Mouse (Mus musculus): Measurements from ENCODE around the gene Mbtps1. TPM values are rescaled to one million over a fixed set of nuclear protein-coding genes. Genes with fewer than 3 reads are reported as not detected.

The Mbtps1 gene
- 65.0 TPM for polyA plus RNA-seq (2017; shearing (Covaris generic))

GRCm38 (mm10) chr8:119558603-119559401, at the start of gene Mbtps1:
TSS of gene Mbtps1 (minus strand) at chr8:119558735.

DNA sequence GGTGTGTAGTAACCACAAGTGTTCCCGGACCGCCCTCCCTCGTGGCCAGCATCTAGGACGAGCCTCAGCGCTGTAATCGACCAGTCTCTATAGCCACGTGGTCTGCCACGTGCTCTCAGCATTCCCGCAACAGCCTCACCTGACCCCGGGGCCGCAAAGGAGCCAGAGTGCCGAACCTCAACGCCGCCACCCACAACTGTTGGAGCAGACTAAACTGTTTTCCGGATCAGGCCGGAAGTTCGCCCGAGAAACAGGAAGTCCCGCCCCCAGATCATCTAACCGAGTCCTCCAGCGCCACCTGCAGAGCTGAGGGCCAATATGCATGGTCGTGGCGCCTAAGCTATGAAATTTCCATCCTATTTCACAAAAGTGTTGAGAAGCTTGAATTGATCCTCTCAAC, 46.5 kb upstream of the Mbtps1 start, which contains the start of gene Taf1c:
TSS of gene Taf1c (minus strand) at position 227 of the 400 bp plus-strand sequence.

GRCm38 (mm10) chr8:119574437-119575365, 16.2 kb upstream of the Mbtps1 start, which contains the start of the genes Hsdl1 and Dnaaf1:
TSS of gene Hsdl1 (minus strand) at chr8:119575183.
TSS of gene Dnaaf1 (plus strand) at chr8:119575235.

DNA sequence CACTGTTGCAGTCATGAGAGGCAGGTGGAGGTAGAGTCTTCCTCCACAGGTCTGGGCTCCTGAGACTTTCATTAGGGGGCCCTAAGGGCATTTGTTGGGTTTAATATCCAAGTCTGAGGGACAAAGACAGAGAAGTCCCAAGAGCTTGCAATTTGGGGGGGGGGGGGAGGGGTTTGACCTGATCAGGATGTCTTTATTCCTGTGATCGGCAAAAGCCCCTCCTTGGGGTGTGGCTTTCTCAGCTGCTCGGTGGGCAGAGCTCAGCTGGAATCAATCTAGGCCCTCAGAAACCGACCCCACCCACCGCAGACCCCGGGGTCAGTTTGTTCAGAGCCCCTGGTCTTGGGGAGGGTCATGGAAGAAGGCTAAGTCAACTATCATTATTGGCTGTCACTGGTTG, 56.9 kb downstream of the Mbtps1 start, which contains the start of gene Slc38a8:
TSS of gene Slc38a8 (minus strand) at position 101 of the 400 bp plus-strand sequence.

Other genes starting within 250 kb of the Mbtps1 start
- gene Hsbp1, start 214.2 kb downstream of the Mbtps1 start, polyA plus RNA-seq (2017; shearing (Covaris generic)) = 76.1 TPM
- gene Mlycd, start 163.9 kb downstream of the Mbtps1 start, polyA plus RNA-seq (2017; shearing (Covaris generic)) = 16.8 TPM
- 7.0 TPM for gene Osgin1, start 124.6 kb downstream of the Mbtps1 start, polyA plus RNA-seq (2017; shearing (Covaris generic))
- gene Necab2, start 112.0 kb downstream of the Mbtps1 start, polyA plus RNA-seq (2017; shearing (Covaris generic)) = not detected
- not detected for gene Slc38a8, start 57.0 kb downstream of the Mbtps1 start, polyA plus RNA-seq (2017; shearing (Covaris generic))
- gene Hsdl1, start 16.4 kb upstream of the Mbtps1 start, polyA plus RNA-seq (2017; shearing (Covaris generic)) = 60.7 TPM
- gene Dnaaf1, start 16.5 kb upstream of the Mbtps1 start, polyA plus RNA-seq (2017; shearing (Covaris generic)) = not detected
- gene Taf1c, start 46.5 kb upstream of the Mbtps1 start, polyA plus RNA-seq (2017; shearing (Covaris generic)) = 19.6 TPM
- gene Adad2, start 54.0 kb upstream of the Mbtps1 start, polyA plus RNA-seq (2017; shearing (Covaris generic)) = 0.26 TPM
- not detected for gene Kcng4, start 76.9 kb upstream of the Mbtps1 start, polyA plus RNA-seq (2017; shearing (Covaris generic))
- gene Wfdc1, start 107.6 kb upstream of the Mbtps1 start, polyA plus RNA-seq (2017; shearing (Covaris generic)) = not detected
- gene Atp2c2, start 141.3 kb upstream of the Mbtps1 start, polyA plus RNA-seq (2017; shearing (Covaris generic)) = not detected
- 1.7 TPM for gene Tldc1, start 219.7 kb upstream of the Mbtps1 start, polyA plus RNA-seq (2017; shearing (Covaris generic))

Measured in effector memory CD4-positive, alpha-beta T cell, adult 7 months (primary cell).